Mouse (Mus musculus) adrenal gland, adult (tissue): ENCODE measurements around the gene Adam11.

ENCODE experiments used
- DNase-seq, 2 experiments: peaks; one replicate each; pipeline ENCODE4 v3.0.0; 2022 to 2023; ENCODE audit warnings: low spot score in 1 of 2; ENCODE audit not compliant: inconsistent age in 2 of 2

The Adam11 gene

GRCm38 (mm10) chr11:102821231-102821630 lies 60.0 kb downstream of the Adam11 start:
- no peak for DNase-seq

DNA sequence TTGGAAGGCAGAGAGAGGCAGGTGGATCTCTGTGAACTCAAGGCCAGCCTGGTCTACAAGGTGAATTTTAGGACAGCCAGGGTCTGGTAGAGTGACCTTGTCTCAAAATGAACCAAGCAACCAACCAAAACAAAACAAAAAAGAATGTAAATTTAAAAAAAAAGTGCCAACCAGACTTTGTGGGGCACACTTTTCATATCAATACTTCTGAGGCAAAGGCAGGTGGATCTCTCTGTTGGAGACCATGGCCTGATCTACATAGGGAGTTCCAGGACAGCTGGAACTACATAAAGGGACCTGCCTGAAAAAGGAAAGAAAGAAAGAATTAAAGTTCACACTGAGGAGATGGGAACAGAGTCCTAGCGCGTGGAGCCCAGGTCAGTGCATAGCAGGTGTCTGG lies 65.2 kb downstream of the Adam11 start:
- DNase-seq: no peak

DNA sequence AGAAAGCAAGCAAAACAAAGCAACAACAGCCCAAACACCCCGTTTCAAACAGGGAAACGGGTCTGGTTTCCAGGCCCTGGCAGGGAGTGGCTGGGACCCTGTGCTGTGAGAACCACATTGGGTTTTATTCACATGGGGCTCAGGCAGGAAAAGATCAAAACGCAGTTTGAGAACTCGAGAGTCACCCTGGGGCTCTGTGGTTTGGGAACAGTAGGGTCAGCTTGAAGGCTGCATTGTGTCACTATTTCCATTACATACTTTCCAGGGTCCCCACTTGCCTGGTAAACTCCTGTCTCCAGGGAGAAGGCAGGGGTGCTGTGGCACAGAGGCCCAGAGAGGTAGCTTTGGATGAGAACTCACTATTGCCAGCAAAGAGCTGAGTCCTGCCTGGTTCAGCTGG lies 65.9 kb downstream of the Adam11 start:
- no peak for DNase-seq
